Mouse (Mus musculus): Measurements from ENCODE around the gene Snd1. TPM values are rescaled to one million over a fixed set of nuclear protein-coding genes. Genes with fewer than 3 reads are reported as not detected.
A peak's percentile ranks its signal among the peaks of the same experiment; 100 is the strongest.

Snd1 gene
- total and polyA plus RNA-seq, 3 experiments = 97.4 to 153 (median 109) TPM

DNA sequence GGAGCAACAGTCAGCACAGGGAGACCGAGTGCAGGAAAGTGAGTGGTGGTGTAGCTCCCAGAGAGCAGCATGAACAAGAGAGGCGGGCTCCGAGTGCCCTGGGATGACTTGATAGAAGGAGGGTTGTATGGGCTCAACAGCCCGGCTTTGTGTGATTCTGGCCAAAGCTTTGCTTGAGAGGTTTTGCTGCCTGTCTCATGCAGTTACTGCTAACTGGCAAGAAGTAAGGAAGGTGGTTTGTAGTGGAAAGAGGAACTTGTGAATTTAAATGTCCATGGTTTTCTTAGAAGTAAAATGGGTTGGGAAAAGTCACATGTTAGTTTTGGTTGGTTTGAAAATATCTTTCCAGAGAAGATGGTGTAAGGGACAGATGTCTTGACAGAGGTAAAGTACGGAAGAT lies 15.7 kb downstream of the Snd1 start:
- peaks cover 73% of the 10 kb centered on the region for H3K36me3 ChIP-seq (replicated peaks)
- ATAC-seq (ENCODE audit: extremely low read depth, insufficient number of reproducible peaks, low FRiP score, poor library complexity, severe bottlenecking) = 0 out of 2 replicates have a peak, but pooled peaks have one; percentile 28
- H3K4me1 ChIP-seq (ENCODE audit: insufficient read depth, low read depth, low read length) = peaks cover 49% of the 10 kb centered on the region
- no peaks in the 10 kb centered on the region for H3K9me3 ChIP-seq (replicated peaks)
- no peaks in the 10 kb centered on the region for H3K27me3 ChIP-seq (ENCODE audit: insufficient read depth, low read length)
- DNase-seq (ENCODE audit: low spot score) = peak; percentile 33
- H3K4me3 ChIP-seq (ENCODE audit: low read depth, low read length) = peak overlapping the region; percentile 30; the same call in 1 of the 2 replicates
- TF ChIP-seq POLR2AphosphoS5 (IDR thresholded peaks at IDR 0.05; ENCODE audit: insufficient replicate concordance, low read depth, low read length) = no peak
- no peak for TF ChIP-seq CTCF (IDR thresholded peaks at IDR 0.05; ENCODE audit: low read depth, low read length)
- no peak for TF ChIP-seq GATA2 (IDR thresholded peaks at IDR 0.05; ENCODE audit: borderline replicate concordance, low read depth, low read length)
- no peak for TF ChIP-seq GATA1 (IDR thresholded peaks at IDR 0.05; ENCODE audit: borderline replicate concordance, low read length)
- TF ChIP-seq TAL1 (conservative IDR thresholded peaks at IDR 0.05; ENCODE audit: low read depth, low read length) = no peak

DNA sequence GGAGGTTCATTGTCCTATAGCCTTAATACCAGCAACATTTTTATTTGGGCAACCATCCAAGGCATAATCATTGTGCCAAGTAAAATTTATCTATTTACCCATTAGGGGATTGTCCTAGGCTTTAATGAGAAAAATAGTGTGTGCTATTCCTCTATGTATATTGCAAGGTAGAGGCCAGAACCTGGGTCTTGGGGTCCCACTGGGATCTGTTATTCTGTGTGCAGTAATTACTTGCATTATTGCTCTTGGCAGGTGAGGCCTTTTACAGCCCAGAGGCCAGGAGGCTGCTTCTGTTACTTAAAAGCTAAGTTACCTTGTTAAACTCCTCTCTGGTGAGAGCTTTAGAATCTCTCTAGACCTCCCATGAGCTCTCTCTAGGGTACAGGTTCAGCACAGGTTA lies 16.3 kb downstream of the Snd1 start:
- H3K4me1 ChIP-seq (ENCODE audit: insufficient read depth, low read depth, low read length) = peaks cover 44% of the 10 kb centered on the region
- peaks cover 67% of the 10 kb centered on the region for H3K36me3 ChIP-seq (replicated peaks)
- DNase-seq (ENCODE audit: low spot score) (no peak), ATAC-seq (ENCODE audit: extremely low read depth, insufficient number of reproducible peaks, low FRiP score, poor library complexity, severe bottlenecking) (no peak)
- H3K4me3 ChIP-seq (ENCODE audit: low read depth, low read length) = no peak overlapping the region
- TF ChIP-seq POLR2AphosphoS5 (IDR thresholded peaks at IDR 0.05; ENCODE audit: insufficient replicate concordance, low read depth, low read length) = no peak
- TF ChIP-seq CTCF (IDR thresholded peaks at IDR 0.05; ENCODE audit: low read depth, low read length) = no peak
- TF ChIP-seq GATA1 (IDR thresholded peaks at IDR 0.05; ENCODE audit: borderline replicate concordance, low read length) = no peak
- TF ChIP-seq TAL1 (conservative IDR thresholded peaks at IDR 0.05; ENCODE audit: low read depth, low read length) = no peak
- no peak for TF ChIP-seq GATA2 (IDR thresholded peaks at IDR 0.05; ENCODE audit: borderline replicate concordance, low read depth, low read length)
- no peaks in the 10 kb centered on the region for H3K27me3 ChIP-seq (ENCODE audit: insufficient read depth, low read length)
- no peaks in the 10 kb centered on the region for H3K9me3 ChIP-seq (replicated peaks)

DNA sequence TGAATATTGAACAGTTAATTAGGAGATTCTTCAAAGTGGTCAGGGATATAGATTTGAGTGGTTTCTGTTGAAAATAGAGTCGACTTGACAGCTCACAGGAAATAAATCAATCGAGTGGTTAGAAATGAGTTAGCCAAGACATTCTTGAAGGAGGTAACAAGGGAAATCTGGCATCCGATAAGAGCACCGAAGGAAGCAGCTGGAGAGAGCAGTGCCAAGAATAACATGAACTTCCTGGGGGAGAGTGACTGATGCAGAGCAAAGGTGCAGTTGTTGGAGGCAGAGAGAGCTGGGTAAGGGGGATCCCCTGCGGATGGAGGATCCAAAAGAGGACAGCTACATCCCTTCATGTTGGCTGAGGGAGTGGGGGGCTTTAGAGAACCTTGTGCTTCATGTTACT lies 22.9 kb downstream of the Snd1 start:
- TF ChIP-seq GATA1 (IDR thresholded peaks at IDR 0.05; ENCODE audit: borderline replicate concordance, low read length) (no peak), GATA2 (IDR thresholded peaks at IDR 0.05; ENCODE audit: borderline replicate concordance, low read depth, low read length) (no peak), TAL1 (conservative IDR thresholded peaks at IDR 0.05; ENCODE audit: low read depth, low read length) (no peak), CTCF (IDR thresholded peaks at IDR 0.05; ENCODE audit: low read depth, low read length) (no peak), POLR2AphosphoS5 (IDR thresholded peaks at IDR 0.05; ENCODE audit: insufficient replicate concordance, low read depth, low read length) (no peak)
- ATAC-seq (ENCODE audit: extremely low read depth, insufficient number of reproducible peaks, low FRiP score, poor library complexity, severe bottlenecking) = no peak

DNA sequence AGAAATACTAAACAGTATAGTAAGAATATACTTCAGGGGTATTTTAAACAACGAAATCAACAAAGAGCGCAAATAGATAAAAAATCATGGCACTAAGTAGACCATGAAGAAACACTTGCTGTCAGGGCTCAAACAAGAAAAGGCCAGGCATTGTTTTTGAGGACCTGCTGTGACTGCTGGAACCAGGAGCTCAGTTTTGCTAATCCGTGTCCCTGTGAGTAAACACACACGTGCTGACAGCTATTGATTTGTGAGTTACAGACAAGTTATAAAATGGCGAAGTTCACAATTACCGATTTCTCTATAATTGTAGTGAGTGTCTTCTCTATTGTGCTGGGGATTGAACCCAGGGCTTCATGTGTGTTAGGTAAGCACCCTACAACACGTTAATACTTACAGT lies 27.6 kb downstream of the Snd1 start:
- Histone ChIP-seq H3K36me3 (replicated peaks) (peaks cover 67% of the 10 kb centered on the region), H3K4me1 (ENCODE audit: insufficient read depth, low read depth, low read length) (peaks cover 9% of the 10 kb centered on the region; the same call in 1 of the 2 replicates), H3K9me3 (replicated peaks) (no peaks in the 10 kb centered on the region), H3K27me3 (ENCODE audit: insufficient read depth, low read length) (no peaks in the 10 kb centered on the region), H3K4me3 (ENCODE audit: low read depth, low read length) (no peak overlapping the region)
- no peak for ATAC-seq (ENCODE audit: extremely low read depth, insufficient number of reproducible peaks, low FRiP score, poor library complexity, severe bottlenecking)
- DNase-seq (ENCODE audit: low spot score) = no peak
- TF ChIP-seq GATA1 (IDR thresholded peaks at IDR 0.05; ENCODE audit: borderline replicate concordance, low read length) = no peak
- TF ChIP-seq TAL1 (conservative IDR thresholded peaks at IDR 0.05; ENCODE audit: low read depth, low read length) = no peak
- TF ChIP-seq CTCF (IDR thresholded peaks at IDR 0.05; ENCODE audit: low read depth, low read length) = no peak
- TF ChIP-seq GATA2 (IDR thresholded peaks at IDR 0.05; ENCODE audit: borderline replicate concordance, low read depth, low read length) = no peak
- no peak for TF ChIP-seq POLR2AphosphoS5 (IDR thresholded peaks at IDR 0.05; ENCODE audit: insufficient replicate concordance, low read depth, low read length)

More for the DNA sequence above, 22.9 kb downstream of the Snd1 start:
- H3K4me3 ChIP-seq (ENCODE audit: low read depth, low read length) = no peak overlapping the region
- no peaks in the 10 kb centered on the region for H3K27me3 ChIP-seq (ENCODE audit: insufficient read depth, low read length)
- no peak for DNase-seq (ENCODE audit: low spot score)
- no peaks in the 10 kb centered on the region for H3K4me1 ChIP-seq (ENCODE audit: insufficient read depth, low read depth, low read length)
- H3K9me3 ChIP-seq (replicated peaks) = no peaks in the 10 kb centered on the region
- H3K36me3 ChIP-seq (replicated peaks) = peaks cover 49% of the 10 kb centered on the region

DNA sequence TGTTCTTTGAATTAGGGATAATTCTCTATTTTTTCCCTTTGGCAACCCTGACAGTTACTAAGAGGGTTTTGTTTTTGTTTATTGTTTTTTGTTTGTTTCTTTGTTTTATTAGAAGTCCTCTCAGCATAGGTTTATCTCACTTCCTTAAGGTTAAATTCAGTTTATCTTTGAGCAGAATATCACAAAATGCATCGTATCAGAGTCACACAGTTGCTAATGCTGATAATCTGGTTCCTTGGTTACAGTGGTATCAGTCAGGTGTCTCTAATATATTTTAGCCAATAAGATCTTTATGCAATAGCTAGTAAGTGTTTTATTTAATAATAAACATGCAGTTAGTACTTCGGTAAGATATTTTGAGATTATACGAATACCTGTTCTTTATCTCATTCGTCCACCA lies 28.2 kb downstream of the Snd1 start:
- TF ChIP-seq GATA2 (IDR thresholded peaks at IDR 0.05; ENCODE audit: borderline replicate concordance, low read depth, low read length) (no peak), TAL1 (conservative IDR thresholded peaks at IDR 0.05; ENCODE audit: low read depth, low read length) (no peak), POLR2AphosphoS5 (IDR thresholded peaks at IDR 0.05; ENCODE audit: insufficient replicate concordance, low read depth, low read length) (no peak), CTCF (IDR thresholded peaks at IDR 0.05; ENCODE audit: low read depth, low read length) (no peak), GATA1 (IDR thresholded peaks at IDR 0.05; ENCODE audit: borderline replicate concordance, low read length) (no peak)
- ATAC-seq (ENCODE audit: extremely low read depth, insufficient number of reproducible peaks, low FRiP score, poor library complexity, severe bottlenecking) (no peak), DNase-seq (ENCODE audit: low spot score) (no peak)
- peaks cover 9% of the 10 kb centered on the region; the same call in 1 of the 2 replicates for H3K4me1 ChIP-seq (ENCODE audit: insufficient read depth, low read depth, low read length)
- H3K4me3 ChIP-seq (ENCODE audit: low read depth, low read length) = no peak overlapping the region
- H3K27me3 ChIP-seq (ENCODE audit: insufficient read depth, low read length) = no peaks in the 10 kb centered on the region
- H3K9me3 ChIP-seq (replicated peaks) = no peaks in the 10 kb centered on the region
- H3K36me3 ChIP-seq (replicated peaks) = peaks cover 68% of the 10 kb centered on the region

DNA sequence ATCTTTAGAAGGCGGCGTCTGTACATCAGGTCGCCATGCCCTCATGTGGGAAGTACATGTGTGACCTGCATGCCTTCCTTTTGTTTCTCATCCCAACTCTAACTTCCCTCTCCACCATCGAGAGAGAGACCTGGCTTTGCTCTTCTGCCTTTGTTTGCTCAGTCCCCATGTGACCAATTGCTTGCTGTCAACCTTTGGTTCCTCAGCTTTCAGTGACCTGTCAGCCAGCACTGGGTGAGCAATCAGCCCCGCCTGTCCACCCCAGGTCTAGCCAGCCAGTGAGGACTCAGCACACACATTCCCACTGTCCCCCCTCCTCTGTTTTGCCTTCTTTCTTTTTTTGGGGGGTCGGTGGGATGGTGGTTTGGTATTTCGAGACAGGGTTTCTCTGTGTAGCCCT lies 29.7 kb downstream of the Snd1 start:
- peaks cover 64% of the 10 kb centered on the region for H3K36me3 ChIP-seq (replicated peaks)
- peaks cover 10% of the 10 kb centered on the region; the same call in 1 of the 2 replicates for H3K4me1 ChIP-seq (ENCODE audit: insufficient read depth, low read depth, low read length)
- no peak overlapping the region for H3K4me3 ChIP-seq (ENCODE audit: low read depth, low read length)
- DNase-seq (ENCODE audit: low spot score) = no peak
- no peak for TF ChIP-seq CTCF (IDR thresholded peaks at IDR 0.05; ENCODE audit: low read depth, low read length)
- no peak for TF ChIP-seq GATA2 (IDR thresholded peaks at IDR 0.05; ENCODE audit: borderline replicate concordance, low read depth, low read length)
- no peak for TF ChIP-seq TAL1 (conservative IDR thresholded peaks at IDR 0.05; ENCODE audit: low read depth, low read length)
- no peak for TF ChIP-seq GATA1 (IDR thresholded peaks at IDR 0.05; ENCODE audit: borderline replicate concordance, low read length)
- no peak for TF ChIP-seq POLR2AphosphoS5 (IDR thresholded peaks at IDR 0.05; ENCODE audit: insufficient replicate concordance, low read depth, low read length)
- no peaks in the 10 kb centered on the region for H3K27me3 ChIP-seq (ENCODE audit: insufficient read depth, low read length)
- ATAC-seq (ENCODE audit: extremely low read depth, insufficient number of reproducible peaks, low FRiP score, poor library complexity, severe bottlenecking) = no peak
- H3K9me3 ChIP-seq (replicated peaks) = no peaks in the 10 kb centered on the region

Measured in G1E (cell line).